Mouse (Mus musculus) urinary bladder, postnatal 36 days (tissue): ENCODE data around the gene Appl1.
"Not testable (repeated sequence)": the region's sequence is repeated elsewhere in the genome, so short reads cannot be mapped to it uniquely, and the experiment has no call there.

Experiments
- DNase-seq, 2 experiments: peaks; one replicate each; pipeline ENCODE4 v3.0.0; 2022; ENCODE audit warnings: low spot score in 2 of 2, mixed read lengths in 1 of 2

The Appl1 gene

DNA sequence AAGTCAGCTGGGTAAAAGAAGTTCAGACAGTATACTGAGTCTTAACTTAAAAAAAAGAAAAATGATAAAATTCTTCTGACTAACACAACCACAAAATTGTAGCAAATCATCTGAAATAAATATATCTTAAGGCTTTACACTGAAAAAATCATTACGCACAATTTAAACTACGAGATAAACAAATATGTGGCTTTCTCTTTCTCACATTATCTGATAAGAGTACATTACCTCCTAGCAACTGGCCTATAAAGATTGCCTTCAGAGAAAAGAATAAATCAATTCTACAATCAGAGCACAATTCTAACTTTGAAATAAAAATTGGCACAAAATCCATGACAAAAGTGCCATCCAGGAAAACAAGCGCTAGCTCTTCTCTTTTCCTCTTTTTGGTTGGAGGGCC lies 1.9 kb downstream of the Appl1 start:
- DNase-seq = no peak

DNA sequence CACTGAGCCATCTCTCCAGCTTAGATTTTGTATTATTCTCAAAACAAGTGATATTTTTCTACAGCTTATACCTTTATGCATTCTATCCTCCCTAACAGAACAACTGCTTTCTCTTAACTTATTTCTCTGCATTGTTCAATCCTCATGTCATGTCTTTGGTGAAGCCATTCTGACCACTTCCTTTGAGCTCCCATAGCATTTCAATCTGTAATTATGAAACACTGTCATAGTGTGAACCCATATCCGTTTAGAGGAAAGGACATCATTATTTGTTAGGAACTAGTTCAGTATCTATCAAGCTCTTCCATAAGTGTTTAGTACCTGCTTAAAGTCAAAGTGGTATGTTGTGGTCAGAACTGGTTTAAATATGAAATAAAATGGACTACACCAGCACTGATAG lies 10.5 kb downstream of the Appl1 start:
- DNase-seq = no peak

DNA sequence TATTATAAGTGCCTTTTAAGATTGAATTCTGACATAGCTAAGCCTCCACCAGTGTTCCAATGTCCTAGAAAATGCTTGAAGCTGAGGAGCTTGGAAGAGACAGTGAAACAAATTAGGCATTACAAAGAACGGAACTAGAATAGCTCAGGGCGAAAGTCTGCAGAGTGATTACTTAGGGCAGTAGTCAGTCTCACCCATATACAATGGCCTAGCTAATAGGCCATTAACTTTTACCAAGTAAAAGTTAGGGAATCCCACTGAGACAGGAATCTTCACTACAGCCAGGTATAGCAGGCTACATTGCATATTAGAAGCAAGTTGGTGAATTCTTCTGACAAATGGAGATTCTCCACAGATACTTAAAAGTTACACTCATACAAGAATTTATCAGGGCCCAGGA lies 14.9 kb downstream of the Appl1 start:
- DNase-seq = not testable (repeated sequence)

DNA sequence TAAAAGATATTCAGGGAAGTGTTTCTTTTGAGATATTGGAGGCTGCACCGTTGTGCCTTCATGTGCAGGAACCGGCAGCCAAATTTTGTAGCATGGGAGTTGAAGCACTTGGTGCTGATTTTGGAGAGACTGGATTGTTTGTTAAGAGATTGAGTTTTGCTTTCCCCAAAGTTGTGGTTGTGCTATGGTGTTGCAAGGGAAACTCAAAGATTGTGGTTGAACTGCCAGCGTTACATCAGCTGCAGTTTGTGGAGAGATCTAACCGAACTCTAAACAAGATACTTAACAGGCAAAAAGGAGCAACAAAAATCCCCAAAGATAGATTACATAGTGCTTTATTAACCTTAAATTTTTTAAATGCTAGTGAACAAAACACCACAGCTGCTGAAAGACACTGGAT lies 35.5 kb downstream of the Appl1 start:
- no peak for DNase-seq

DNA sequence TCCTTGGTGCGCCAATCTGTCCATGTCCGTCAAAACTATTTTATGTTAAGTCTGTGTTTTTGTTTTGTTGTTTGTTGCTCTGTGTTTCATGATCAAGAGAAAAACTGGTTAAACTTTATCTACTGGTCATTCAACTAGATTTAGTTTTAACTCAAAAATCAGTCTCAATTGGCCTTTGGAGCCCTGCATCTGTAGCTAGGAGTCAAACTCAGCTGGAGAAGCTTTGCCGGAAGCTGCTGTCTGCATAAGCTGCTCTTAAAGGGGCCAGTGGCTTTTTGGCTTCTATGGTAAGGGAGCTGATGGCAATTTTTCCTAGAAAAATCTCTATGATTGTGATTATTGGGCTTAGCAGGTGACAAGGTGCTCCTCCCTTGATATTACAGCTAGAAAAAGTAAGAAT lies 36.1 kb downstream of the Appl1 start:
- DNase-seq = no peak

DNA sequence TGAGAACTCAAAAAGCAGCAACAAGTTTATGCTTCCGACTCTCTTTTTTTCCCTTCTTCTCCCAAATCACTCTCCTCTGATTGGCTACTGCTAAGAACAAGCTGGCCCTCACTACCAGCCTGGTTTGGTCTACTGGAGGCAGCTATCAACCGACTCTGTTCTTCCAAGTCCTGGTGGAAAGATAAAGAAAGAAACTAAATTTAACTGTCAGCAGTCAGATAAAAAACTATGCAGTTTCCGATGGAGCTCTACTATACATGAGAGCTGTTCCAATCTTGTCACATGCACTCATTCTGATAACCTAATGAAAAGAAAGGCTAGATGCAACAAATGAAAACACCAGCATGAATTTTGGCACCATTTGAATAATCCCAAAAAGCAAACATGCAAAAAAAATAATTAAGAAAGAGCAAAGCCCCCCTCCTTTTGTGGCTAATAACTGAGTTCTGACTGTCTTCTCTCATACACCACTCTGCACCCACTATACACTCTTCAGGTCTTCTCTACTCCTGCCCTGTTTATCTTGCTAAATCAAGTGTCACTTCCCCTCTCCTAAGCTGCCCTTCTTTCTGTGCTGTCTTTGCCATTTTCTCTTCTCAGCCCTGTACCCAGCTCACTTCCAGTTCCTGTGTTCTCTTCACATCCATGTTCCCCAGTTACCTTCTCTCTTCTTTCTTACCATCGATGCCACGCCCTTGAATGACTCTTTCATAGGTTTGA lies 47.2 kb downstream of the Appl1 start:
- DNase-seq = no peak

DNA sequence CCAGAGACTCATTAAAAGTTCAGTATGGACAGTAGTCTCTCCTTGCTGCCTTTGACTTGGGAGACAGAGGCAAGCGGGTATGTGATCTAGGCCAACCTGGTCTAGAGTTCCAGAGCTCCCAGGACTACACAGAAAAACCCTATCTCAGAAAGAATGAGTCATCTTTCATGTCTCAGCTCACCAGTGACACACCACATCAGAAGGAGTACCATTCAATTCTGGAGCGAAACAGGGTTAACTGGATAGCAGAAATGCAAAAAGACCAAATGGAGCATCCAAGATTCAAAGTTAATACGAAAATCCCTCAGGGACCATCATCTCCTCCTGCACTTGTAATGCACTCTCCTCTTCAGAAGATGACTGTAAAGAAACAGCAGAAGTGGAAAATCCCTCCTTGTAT lies 51.7 kb downstream of the Appl1 start:
- no peak for DNase-seq

DNA sequence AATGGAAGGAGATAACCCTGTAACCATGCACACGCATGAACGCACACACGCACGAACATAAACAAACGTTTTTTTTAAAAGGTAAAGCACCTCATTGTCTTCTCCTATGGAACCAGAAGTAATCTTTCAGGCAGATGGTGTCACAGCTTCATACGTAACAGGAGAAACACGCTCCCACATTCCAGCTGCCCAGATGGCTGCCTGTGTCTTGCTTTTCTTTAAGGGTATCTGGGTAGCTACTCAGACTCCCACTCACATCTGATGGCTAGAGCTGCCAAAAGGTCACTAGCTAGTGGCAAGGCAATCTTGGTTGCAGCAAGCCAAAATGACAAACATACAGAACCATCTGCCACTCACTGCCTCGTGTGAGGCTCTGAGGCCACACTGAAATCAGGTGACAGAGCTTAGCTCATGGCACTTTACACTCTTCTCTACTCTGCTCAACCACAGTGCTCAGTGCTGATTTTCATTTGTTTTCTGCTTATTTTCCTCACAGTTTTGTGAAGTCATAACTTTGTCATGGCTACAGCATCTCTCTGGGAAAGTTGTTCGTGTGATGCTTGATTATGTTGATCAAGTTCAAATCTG lies 57.3 kb downstream of the Appl1 start:
- no peak for DNase-seq

DNA sequence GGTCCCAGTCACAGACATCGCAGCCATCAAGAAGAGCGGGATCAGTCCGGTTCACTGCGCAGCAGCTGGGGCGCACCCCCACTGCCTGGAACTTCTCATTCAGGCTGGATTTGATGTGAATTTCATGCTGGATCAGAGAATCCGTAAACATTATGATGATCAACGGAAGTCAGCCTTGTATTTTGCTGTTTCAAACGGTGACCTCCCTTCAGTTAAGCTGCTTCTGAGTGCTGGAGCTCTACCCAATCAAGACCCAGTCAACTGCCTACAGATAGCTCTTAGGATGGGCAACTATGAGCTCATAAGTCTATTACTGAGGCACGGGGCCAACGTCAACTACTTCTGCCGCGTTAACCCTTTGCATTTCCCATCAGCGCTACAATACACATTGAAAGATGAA lies 59.2 kb downstream of the Appl1 start:
- DNase-seq = no peak

DNA sequence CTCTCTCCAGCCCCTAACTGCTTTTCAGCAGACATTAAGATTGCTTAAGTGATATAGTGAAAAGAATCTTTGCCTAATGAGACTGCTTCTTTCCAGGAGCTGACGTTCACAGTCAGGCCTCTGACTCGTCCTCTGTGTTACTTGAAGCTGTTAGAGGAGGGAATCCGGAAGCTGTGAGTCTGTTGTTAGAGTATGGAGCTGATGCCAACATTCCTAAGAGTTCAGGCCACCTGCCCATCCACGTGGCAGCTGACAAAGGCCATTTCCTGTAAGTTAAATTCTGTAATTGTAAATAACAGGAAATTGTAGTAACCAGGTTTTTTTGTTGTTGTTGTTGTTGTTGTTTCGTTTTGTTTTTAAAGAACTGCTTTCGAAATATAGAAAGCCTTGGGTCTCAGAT lies 59.8 kb downstream of the Appl1 start:
- DNase-seq = no peak

DNA sequence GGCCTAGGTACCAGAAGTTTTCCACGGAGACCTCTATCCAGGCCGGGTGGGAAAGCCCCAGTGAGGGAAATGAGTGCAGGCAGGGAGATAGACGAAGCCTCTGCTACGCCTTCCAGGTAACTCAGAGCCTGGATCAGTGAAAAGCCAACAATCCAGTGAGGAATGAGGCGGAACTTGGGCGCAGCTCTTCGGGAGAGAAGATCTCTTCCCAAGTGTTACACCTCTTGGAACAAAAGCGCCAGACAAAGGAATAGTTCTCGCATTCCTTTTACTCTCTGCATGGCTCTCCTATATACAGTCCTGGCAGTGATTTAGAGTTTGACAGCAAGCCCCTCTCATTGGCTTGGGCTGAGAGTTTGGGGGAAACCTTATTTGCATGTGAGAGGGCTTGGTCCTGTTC lies 60.6 kb downstream of the Appl1 start:
- not testable (repeated sequence) for DNase-seq

DNA sequence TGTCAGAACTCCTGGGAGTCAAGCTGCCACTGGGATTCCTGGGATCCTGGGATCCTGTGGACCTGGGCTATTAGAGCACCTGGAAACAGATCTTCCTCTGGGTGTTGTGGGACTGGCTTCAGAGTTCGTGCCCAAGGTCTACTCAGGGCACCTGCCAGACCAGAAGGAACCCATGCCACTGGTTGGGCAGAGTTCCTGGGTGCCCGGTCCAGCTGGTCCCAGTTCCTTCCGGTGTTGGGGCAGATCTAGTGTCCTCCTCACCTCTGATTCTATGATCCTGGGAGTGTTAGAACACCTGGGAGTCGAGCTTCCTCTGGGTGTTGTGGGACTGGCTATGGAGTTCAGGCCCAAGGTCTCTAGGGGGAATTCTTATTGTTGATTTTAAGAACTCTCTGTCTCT lies 63.6 kb downstream of the Appl1 start:
- no peak for DNase-seq

DNA sequence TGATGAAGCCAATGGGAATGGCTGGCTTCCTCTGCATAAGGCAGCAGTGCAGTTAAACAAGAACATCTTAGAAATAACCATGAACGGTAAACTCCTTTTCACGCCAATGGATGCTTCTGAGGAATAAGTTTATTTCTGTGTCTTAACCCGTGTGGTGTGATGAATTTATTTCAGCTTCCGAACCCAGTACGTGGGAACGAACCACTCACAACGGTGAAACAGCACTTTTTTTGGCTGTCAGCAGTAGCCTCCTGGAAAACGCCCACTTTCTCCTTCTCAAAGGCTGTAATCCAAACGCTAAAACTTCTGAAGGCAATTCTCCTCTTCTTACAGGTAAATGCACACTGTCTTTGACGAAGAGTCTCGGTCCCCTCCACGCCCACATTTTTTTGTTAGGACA lies 70.1 kb downstream of the Appl1 start:
- no peak for DNase-seq

DNA sequence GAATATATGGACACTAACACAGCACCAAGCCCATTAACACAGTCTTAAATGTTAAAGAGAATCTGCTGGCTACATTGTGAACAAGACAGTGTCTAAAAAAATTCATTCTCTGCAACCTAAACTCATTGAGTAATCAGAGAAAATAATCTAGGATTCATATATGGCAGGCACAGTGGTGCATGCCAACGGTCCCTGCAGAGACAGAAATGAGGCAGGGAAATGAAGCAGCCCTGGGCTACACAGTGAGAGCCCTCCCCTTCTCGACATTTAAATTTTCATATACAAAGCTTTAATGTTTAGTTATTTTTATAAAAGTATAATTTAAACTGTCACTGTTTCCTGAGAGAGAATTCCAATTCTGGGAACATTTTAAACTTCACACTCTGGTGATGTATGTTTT lies 71.5 kb downstream of the Appl1 start:
- no peak for DNase-seq

DNA sequence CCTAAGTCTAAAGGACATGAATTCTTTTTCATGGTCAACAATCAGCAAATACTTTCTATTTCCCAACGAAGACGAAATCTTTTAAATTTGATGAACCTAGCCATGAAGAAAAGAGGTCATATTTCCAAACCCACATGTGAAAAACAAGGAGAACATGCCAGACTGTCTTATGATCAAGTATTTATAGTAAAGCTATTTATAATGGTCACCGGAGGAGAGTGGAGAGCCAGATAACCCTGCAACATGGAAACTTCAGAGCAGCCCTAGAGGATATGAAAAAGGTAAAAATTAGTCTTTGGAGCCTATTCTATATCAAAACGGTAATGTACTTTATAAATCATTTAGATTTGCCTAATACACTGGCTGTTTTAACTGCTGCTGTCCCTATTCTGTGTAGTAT lies 76.6 kb downstream of the Appl1 start, which contains the start of gene Asb14:
Gene Asb14 (plus strand): TSS at position 166 of the 400 bp plus-strand sequence.
- no peak for DNase-seq

DNA sequence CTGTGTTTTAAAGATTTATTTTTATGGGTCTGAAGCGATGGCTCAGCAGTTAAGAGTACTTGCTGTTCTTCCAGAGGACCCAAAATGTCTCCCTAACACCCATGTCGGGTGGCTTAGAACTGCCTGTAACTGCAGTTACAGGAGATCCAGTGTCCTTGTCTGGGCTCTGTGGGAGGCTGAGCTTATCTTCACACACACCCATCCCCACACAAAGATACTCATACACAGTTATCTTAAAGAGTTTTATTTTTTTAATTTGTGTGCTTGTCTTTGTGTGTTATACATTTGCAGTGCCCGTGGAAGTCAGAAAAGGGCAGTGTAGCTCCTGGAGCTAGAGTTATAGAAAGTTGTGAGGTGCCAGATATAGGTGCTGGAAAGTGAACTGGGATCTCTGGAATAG lies 80.3 kb downstream of the Appl1 start:
- no peak for DNase-seq

DNA sequence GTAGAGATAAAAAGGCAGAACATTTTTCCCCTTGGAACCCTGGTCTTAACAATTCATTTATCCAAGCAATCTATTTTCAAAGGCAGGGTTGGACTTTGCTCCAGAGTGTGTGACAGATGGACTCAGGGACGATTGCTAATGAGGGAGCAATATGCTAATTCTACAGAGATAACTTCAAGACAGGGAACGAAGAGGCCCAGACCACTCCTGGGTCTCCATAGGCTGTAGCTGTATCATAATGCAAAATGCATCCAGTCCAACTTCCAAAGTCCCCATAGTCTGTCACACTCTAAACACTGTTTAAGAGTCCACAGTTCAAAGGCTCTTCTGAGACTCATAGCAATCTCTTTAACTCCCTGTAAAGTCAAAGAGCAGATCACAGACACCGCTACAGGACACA lies 83.8 kb downstream of the Appl1 start:
- no peak for DNase-seq

DNA sequence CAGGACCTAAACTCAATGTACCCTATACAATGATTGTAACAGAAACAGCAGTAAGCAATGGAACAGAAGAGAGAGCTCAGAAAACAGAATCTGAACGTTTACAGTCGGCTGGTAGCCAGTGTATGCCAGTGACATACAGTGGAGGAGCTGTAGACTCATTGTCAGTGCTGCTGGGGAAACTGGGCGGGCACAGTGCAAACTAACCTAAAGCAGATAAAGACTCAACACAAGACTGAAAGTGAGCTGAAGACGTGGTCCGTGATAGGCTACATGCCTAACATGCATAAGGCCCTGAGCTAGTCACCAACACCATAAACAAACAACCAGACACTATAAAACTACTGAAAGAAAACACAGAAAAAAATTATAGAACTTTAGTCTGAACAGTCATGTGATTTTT lies 89.3 kb downstream of the Appl1 start:
- DNase-seq = no peak

DNA sequence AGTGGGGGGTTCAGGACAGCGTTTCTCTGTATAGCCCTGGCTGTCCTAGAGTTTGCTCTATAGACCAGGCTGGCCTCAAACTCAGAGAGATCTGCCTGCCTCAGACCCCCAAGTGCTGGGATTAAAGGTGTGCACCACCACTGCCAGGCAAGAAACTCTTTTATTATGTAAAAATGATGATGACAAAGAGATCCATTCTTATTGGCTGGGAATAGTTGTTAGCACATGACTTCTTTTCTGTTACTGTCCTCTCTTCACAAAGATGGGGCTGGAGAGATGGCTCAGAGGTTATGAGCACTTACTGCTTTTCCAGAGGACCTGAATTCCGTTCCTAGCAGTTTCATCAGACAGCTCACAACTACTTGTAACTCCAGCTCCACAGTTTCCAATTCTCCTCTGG lies 91.1 kb downstream of the Appl1 start:
- DNase-seq = no peak

DNA sequence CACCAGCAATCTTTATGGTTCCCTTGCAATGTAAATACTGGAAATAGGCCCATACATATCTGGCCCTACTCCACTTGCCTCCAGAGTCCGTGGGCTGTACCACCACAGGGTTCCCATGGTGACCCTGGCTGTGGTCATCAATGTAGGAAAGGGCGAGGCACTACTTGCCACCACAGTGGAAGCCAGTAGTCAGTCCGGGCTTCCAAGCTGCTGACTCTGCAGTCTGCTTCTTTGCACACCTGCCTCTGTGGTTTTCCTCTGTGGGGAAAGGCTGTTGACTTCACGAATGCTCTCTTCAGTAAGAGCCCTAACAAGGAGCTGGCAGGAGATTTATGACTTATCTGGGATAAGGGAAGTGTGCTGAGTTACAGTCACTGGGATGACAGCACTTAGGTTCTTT lies 92.3 kb downstream of the Appl1 start:
- DNase-seq = no peak
